Mouse (Mus musculus) spleen, adult 2 months (tissue): ENCODE measurements around the gene 2410137M14Rik.

Source experiments
- CTCF ChIP-seq: fragments of 200-500 bp; IDR thresholded peaks from 2 replicates; pipeline ENCODE4 v1.5.1; 2011; ENCODE audit warnings: mild to moderate bottlenecking, inconsistent platforms; ENCODE audit not compliant: insufficient read depth, insufficient read length, insufficient replicate concordance; ENCODE audit errors: extremely low read depth
- POLR2A ChIP-seq: fragments of 200-500 bp; IDR thresholded peaks from 2 replicates; pipeline ENCODE4 v1.6.1; 2011; ENCODE audit warnings: low read depth, low read length, inconsistent platforms

GRCm38 (mm10) chr17:36992336-36993104, 11.5 kb upstream of the 2410137M14Rik start:
- no peak for TF ChIP-seq POLR2A
- TF ChIP-seq CTCF = no peak
